Mouse (Mus musculus) G1E (cell line): ENCODE results near the gene Nlrp3.

Experiments used
- CTCF ChIP-seq: IDR thresholded peaks from 2 replicates; pipeline ENCODE4 v1.5.1; 2012; ENCODE audit warnings: low read depth, low read length, inconsistent platforms, mixed read lengths
- GATA1 ChIP-seq: IDR thresholded peaks from 2 replicates; pipeline ENCODE4 v1.6.1; 2012; ENCODE audit warnings: borderline replicate concordance, low read length, inconsistent platforms, mixed read lengths
- POLR2AphosphoS5 ChIP-seq: IDR thresholded peaks from 2 replicates; pipeline ENCODE4 v1.6.1; 2012; ENCODE audit warnings: low read depth, low read length, inconsistent platforms; ENCODE audit not compliant: insufficient replicate concordance
- TAL1 ChIP-seq: conservative IDR thresholded peaks from 2 replicates; pipeline ENCODE4 v1.6.1; 2012; ENCODE audit warnings: low read depth, low read length, inconsistent platforms, mixed read lengths

GRCm38 (mm10) chr11:59538387-59538786 lies 3.0 kb upstream of the Nlrp3 start:
- TF ChIP-seq CTCF (no peak), GATA1 (no peak), TAL1 (no peak), POLR2AphosphoS5 (no peak)
